Mouse (Mus musculus) C2C12 (cell line): ENCODE results near the gene Osbpl5.

Experiments
- CEBPB ChIP-seq: IDR thresholded peaks from one replicate; pipeline ENCODE4 v1.6.1; 2011; ENCODE audit warnings: low read depth, mild to moderate bottlenecking, control low read depth, moderate library complexity
- CTCF ChIP-seq: IDR thresholded peaks from one replicate; pipeline ENCODE4 v1.5.1; 2011; ENCODE audit not compliant: control insufficient read depth, insufficient read depth, insufficient read length
- MAX ChIP-seq: IDR thresholded peaks from one replicate; pipeline ENCODE4 v1.6.1; 2011; ENCODE audit warnings: mild to moderate bottlenecking, control low read depth
- MYOD1 ChIP-seq: IDR thresholded peaks from one replicate; pipeline ENCODE4 v1.6.1; 2011; ENCODE audit warnings: low read depth; ENCODE audit not compliant: control insufficient read depth, insufficient read length

DNA sequence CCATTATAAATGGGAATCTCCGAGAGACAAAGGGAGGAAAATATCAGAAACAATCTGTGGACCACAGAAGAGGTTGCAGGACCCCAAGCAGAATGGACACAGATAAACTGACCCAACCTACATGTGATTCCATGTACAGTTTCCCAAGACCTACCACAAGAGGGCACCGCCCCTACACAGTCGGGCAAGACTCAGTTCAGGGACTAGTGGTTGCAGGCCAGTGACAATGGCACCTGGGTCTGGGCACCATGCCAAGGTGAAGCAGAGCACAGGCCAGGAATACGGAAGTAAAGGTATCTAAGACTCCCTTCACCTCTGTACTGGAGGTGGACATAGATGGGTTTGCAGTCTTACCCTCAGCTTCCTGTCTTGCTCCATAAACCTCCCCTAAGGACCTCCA lies 36.3 kb upstream of the Osbpl5 start:
- TF ChIP-seq CTCF, result peak; percentile 57
- no peak for TF ChIP-seq MYOD1
- TF ChIP-seq CEBPB, result no peak
- TF ChIP-seq MAX, result no peak
